Mouse (Mus musculus) brain, embryonic 14.5 days (tissue): ENCODE results near the gene Prr5l. TPM values are rescaled to one million over a fixed set of nuclear protein-coding genes. Genes with fewer than 3 reads are reported as not detected.

Experiments
- DNase-seq: peaks from one replicate; pipeline ENCODE4 v3.0.0-alpha.2; 2011; ENCODE audit warnings: low read depth
- CTCF ChIP-seq: fragments of 200-500 bp; IDR thresholded peaks from 2 replicates; pipeline ENCODE4 v1.5.1; 2012; ENCODE audit warnings: inconsistent platforms, mild to moderate bottlenecking, moderate library complexity, borderline replicate concordance; ENCODE audit not compliant: insufficient read depth, insufficient read length; ENCODE audit errors: extremely low read depth
- POLR2A ChIP-seq: fragments of 200-500 bp; IDR thresholded peaks from 2 replicates; pipeline ENCODE4 v1.6.1; 2012; ENCODE audit warnings: mild to moderate bottlenecking, inconsistent platforms, borderline replicate concordance; ENCODE audit not compliant: poor library complexity, insufficient read depth, insufficient read length, severe bottlenecking; ENCODE audit errors: extremely low read depth
- polyA plus RNA-seq: library from polyadenylated mRNA; depleted of rRNA; stranded (reverse); fragments of >200 nt; gene quantifications from 2 replicates; pipeline ENCODE4 v1.2.3, GENCODE M21; 2012

Gene Prr5l
- polyA plus RNA-seq, 1 experiment = 4.7 TPM

GRCm38 (mm10) chr2:101862219-101863123, 20.4 kb downstream of the Prr5l start:
- TF ChIP-seq CTCF (no peak), POLR2A (no peak)
- DNase-seq = peak; percentile 76

- TF ChIP-seq POLR2A (no peak), CTCF (no peak)
- DNase-seq = peak; percentile 79
Measured at GRCm38 (mm10) chr2:101860920-101861485, 21.8 kb downstream of the Prr5l start.

GRCm38 (mm10) chr2:101856174-101856573, 26.7 kb downstream of the Prr5l start:
- TF ChIP-seq POLR2A (no peak), CTCF (no peak)
- DNase-seq = no peak

- peak; percentile 53 for DNase-seq
- TF ChIP-seq CTCF (no peak), POLR2A (no peak)
Measured at GRCm38 (mm10) chr2:101854792-101855191, 28.0 kb downstream of the Prr5l start.

GRCm38 (mm10) chr2:101842756-101843155, 40.1 kb downstream of the Prr5l start:
- no peak for TF ChIP-seq CTCF
- TF ChIP-seq POLR2A = no peak
- no peak for DNase-seq

- TF ChIP-seq CTCF = no peak
- no peak for TF ChIP-seq POLR2A
- no peak for DNase-seq
Measured at GRCm38 (mm10) chr2:101834816-101835523, 47.9 kb downstream of the Prr5l start.

- DNase-seq = no peak
- no peak for TF ChIP-seq POLR2A
- TF ChIP-seq CTCF = no peak
Measured at GRCm38 (mm10) chr2:101832361-101832760, 50.5 kb downstream of the Prr5l start.

GRCm38 (mm10) chr2:101831851-101832250, 51.0 kb downstream of the Prr5l start:
- TF ChIP-seq POLR2A = no peak
- TF ChIP-seq CTCF = no peak
- no peak for DNase-seq

- TF ChIP-seq CTCF (no peak), POLR2A (no peak)
- peak; percentile 20 for DNase-seq
Measured at GRCm38 (mm10) chr2:101830186-101830915, 52.5 kb downstream of the Prr5l start.

- no peak for DNase-seq
- TF ChIP-seq CTCF = no peak
- TF ChIP-seq POLR2A = no peak
Measured at GRCm38 (mm10) chr2:101829013-101829412, 53.8 kb downstream of the Prr5l start.

- TF ChIP-seq CTCF = no peak
- TF ChIP-seq POLR2A = no peak
- DNase-seq = peak; percentile 38
Measured at GRCm38 (mm10) chr2:101828057-101828643, 54.7 kb downstream of the Prr5l start.

GRCm38 (mm10) chr2:101827626-101828025, 55.2 kb downstream of the Prr5l start:
- TF ChIP-seq POLR2A (no peak), CTCF (no peak)
- no peak for DNase-seq
